Mouse (Mus musculus) bone marrow, adult 2 months (tissue): Measurements from ENCODE around the gene Tas2r119.

Source experiments
- CTCF ChIP-seq: fragments of 200-500 bp; IDR thresholded peaks from 2 replicates; pipeline ENCODE4 v1.5.1; 2011; ENCODE audit warnings: low read length, control low read depth; ENCODE audit not compliant: control insufficient read depth, insufficient read depth
- POLR2A ChIP-seq: fragments of 200-500 bp; IDR thresholded peaks from 2 replicates; pipeline ENCODE4 v1.6.1; 2011; ENCODE audit warnings: low read depth, mild to moderate bottlenecking, control low read depth, low read length, borderline replicate concordance; ENCODE audit not compliant: control insufficient read depth

DNA sequence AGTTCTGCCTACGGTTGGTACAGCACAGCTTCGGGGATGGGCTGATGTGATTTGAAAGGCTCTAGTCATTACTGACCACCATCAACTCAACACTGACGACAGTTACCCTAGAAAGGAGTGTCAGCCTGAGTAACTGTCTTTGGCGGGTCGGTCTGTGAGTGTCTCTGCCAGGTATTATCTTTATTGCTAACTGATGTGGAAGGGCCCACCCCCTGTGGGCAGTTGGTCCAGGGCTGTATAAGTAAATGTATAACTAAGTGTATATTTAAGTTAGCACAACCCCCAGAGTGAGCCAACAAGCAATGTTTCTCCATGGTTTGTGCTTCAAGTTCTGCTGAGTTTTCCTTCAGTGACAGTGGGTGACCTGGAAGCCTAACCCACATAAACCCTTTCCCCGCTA lies 13.3 kb downstream of the Tas2r119 start:
- TF ChIP-seq CTCF: no peak
- no peak for TF ChIP-seq POLR2A
